Mouse (Mus musculus) lung, postnatal 10 days (tissue): Measurements from ENCODE around the gene Mtfp1.
"Not testable (repeated sequence)": the region's sequence is repeated elsewhere in the genome, so short reads cannot be mapped to it uniquely, and the experiment has no call there.

Source experiments
- DNase-seq: peaks from one replicate; pipeline ENCODE4 v3.0.0; 2021

Gene Mtfp1

GRCm38 (mm10) chr11:4114541-4114940 lies 19.3 kb upstream of the Mtfp1 start:
- DNase-seq, result not testable (repeated sequence)

- DNase-seq, result no peak
These were observed 18.7 kb upstream of the Mtfp1 start for GRCm38 (mm10) chr11:4113970-4114369.

- DNase-seq, result no peak
These were observed 18.3 kb upstream of the Mtfp1 start for GRCm38 (mm10) chr11:4113496-4113895.

DNA sequence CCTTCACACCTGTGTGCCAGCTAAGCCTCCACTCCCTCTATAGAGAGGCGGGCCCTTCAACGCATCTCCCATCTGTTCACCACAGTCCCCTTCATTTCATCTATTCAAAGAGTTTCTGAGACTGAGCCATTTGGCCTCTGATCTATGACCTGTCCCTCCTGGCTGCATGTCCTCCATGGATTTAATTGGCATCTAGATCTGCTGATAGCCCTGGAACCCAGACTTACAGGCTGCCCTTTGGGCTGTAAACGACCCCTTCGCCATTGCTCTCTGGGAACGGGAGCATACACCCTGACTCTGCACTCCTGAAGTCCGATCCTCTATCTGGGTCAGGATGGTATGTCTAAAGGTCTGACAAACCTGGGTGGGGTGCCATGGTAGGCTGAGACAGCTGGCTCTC lies 17.6 kb upstream of the Mtfp1 start:
- no peak for DNase-seq

DNA sequence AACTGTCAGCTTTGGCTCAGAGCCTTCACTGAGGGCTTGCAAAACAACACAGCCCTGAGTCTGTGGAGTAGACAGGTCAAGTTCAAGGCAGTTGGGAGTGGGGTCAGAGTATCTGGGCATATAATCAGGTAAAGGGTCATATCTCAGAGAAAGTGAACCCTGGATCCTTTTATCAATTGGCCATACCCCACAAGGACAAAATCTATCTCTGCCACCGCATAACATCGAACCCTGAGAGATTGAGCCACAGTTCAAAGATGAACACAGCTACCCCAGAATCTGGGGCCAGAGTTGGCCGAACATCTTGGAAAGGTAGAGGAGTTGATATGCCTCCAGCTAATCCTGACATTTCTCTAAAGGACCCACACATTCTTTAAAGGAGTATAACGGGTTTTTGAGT lies 16.8 kb upstream of the Mtfp1 start:
- no peak for DNase-seq

DNA sequence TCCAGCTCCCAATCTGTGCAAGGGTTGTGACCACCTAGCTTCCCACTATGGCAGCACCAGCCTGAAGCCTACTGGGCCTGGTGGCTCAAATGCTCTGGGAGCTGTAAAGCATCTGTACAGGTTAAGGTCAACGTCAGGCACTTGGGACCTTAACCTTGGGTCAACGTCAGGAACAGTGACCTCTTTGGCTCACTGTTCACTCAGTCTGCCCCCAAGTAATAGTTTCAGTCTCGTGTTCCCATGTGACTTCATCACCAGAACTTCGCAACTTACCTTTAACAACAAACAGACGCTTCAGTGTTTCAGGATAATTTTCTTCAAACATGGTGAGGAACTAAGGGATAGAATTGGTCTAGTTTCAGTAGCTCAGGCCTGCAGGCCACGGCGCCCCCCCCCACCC lies 13.4 kb upstream of the Mtfp1 start:
- DNase-seq, result no peak

- not testable (repeated sequence) for DNase-seq
These were observed 12.7 kb upstream of the Mtfp1 start for GRCm38 (mm10) chr11:4107901-4108300.

GRCm38 (mm10) chr11:4105444-4105843 lies 10.2 kb upstream of the Mtfp1 start:
- DNase-seq, result no peak

DNA sequence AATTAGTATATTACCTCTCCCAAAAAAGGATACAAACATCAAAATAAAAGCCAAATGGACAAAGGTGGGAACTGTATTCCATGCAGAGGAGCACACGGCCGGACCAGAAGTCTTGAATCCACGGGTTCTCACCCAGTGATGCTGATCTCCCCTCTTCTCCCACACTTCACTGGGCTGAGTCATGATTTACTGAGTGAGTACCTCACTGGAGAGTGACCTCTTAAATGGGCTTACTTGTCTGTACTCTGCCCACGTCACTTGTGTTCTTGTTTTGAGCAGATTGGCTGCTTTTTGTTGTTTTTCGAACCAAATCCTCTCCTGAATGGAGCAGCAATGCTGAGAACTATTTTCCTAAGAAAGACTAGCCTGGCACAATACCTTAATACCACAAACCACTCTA lies 9.7 kb upstream of the Mtfp1 start:
- DNase-seq, result no peak

DNA sequence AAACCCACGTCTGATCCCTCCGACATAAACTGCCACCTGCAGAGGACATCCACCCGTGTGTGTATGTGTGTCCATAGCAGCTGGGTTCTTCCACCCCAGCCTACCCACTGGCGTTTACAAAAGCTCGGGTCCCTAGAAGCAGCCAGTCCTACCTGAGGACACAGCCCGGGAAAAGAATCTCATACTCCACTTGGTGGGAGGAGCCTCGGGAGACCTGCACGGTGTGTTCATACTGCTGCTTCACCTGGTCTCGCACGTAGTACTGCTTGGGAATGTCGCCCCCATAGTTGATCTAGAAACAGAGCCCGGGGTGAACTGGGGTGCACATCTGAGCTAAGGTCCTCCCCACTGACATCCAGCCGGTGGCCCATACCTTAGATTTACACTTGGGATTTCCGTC lies 8.3 kb upstream of the Mtfp1 start:
- DNase-seq, result no peak

DNA sequence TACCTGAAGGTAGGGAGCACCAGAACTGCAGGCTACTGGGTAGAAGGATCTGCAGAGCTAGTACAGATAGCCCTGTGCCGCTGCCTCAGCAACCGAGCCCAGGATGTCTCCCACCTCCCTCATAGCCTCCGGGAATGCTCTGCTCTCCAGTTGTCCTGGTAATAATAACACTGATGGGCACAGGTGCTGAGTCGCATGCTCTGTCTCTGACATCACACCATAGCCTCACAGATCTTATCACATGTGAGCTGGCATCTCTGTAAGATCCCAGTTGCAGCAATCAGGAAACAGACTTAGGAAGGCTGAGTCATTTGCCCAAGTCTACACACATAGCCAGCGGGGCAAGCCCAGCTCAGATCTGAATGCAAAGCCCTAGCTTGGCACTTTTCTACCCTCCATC lies 6.6 kb upstream of the Mtfp1 start:
- no peak for DNase-seq

GRCm38 (mm10) chr11:4099447-4099846 lies 4.2 kb upstream of the Mtfp1 start:
- no peak for DNase-seq

DNA sequence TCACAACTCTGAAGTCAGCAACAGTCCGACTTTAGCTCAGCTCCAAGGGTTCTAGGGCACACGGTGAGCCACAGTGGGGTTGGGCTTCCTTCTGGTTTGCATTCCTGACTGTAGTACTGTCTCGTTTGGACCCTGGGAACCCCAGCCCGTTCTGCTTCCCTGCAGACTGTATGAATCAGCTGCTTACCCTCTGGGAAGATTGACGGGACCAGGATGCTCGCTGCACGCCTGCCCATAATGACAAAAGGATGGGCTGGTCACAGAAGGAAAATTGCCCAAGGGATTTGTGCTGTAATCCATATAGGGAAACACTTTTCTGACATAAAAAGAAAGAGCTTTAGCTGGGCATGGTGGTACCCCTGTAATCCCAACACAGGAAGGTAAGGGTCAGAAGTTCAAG lies 3.6 kb upstream of the Mtfp1 start:
- DNase-seq, result no peak

DNA sequence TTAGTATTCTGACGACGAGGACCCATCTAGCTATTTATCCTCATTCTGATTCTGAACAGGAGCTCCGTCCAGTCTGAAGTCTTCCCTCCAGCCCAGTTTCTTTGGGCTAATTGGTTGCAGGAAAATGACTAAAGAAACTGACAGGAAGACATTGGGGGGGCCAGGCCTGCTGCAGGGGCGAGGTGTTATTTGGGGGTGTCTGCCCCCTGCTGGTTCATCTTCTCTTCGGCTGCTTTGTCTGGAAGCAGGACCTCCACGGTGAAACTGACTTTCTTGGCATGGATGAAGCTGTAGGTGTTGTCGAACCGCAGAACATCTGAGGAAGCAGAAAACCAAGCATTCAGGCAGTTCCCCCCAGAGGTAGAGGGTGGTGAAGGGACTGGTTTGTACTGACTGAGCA lies 2.9 kb upstream of the Mtfp1 start:
- no peak for DNase-seq

DNA sequence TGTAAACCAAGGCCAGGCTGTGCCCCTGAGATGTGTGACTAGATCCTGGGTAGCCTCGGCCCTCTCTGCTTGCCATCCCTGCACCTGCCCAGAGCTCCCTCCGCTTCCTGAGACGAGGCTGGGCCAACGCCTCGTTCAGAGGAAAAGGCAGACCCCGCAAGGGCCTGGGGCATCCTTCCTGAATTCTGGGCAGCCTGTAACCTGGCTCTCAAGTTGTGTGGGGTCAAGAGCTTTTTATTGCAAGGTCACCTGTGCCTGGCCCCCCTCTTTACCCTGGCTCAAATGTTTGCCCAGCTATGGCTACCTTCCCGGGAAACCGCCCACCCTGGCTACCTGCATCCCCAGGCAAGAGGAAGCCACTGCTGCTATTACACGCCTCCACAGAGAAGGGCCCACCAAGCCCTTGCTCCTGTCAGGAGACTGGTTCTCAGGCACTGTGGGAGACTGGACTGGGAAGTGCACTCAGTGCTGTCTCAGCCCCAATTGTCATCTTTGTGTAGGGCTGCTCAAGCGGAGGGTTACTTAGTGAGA lies 1.9 kb upstream of the Mtfp1 start:
- DNase-seq, result no peak

DNA sequence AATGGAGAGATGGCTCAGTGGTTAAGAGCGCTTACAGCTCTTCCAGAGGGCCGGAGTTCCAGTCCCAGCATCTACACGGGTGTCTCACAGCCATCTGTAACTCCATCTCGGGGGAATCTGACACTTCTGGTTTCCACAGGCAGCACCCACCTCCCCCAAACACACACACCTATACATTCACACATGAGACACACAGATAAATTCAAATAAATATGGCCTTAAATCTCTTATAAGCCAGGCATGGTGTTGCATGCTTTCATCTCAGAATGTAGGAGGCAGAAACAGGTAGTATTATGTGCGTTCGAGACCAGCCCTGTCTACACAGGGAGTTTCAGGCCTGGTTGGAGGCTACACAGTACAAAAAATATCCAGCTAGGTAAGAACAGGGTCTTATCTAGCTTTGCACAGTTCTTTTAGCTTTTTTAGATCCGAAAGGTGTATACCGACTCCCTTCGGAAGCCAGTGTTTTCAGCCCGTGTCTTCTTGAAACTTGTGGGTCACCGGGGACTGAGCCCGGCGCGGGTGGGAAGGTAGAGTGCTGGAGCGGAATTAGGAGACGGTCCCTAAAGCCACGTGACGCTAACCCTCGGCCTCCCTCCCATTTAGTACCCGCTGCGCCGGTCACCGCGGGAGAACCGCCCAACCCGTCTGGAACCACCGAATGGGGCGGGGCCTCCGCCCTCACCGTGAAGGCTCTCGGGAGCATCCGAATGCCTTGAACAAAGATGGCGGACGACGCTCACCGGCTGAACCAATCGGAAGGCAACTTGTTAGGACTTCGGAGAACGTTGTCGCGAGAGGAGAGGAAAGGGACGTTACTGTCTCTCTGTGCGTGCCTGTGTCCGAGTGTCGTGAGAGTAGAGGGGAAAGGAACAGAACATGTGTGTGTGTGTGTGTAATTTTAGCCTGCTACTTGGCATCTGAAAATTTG lies 1.1 kb upstream of the Mtfp1 start:
- peak; percentile 99 for DNase-seq

DNA sequence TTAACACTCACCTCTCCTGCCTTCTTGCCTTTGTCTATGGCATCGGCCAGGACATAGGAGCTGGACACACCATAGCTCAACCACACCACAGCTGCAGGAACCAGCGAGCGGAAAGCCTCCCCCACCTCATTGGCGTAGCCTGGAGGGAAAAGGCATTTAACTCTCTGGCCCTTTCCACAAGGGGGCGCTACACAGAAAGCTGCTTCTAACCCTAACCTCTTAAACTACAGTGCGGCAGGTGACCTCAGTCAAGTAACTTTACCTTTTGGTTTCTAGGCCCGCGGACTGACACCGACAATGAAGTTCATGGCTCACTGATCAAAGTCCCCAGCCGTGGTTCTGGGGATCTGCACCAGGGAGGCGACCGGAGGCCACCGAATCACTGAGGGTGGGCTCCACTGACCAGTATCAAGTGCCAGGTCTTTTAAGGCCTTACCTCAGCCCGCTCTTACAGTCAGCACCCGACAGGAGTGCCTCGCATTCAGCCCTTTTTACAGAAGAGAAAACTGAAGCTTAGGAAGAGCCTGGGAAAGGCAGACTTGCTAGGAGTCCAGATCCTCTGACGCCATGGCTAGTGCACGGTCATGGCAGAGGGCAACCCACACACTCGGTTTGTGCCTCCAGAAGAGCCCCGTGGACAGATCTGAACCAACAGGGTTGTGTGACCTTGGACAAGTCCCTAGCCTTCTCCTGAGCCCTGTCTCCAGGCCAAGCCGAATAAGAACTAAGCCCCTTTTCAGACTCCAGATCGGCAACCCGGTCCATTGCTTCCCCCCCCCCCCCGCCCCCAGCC lies 671 bp downstream of the Mtfp1 start:
- DNase-seq, result peak; percentile 81

GRCm38 (mm10) chr11:4093459-4094377 lies 1.5 kb downstream of the Mtfp1 start:
- no peak for DNase-seq

DNA sequence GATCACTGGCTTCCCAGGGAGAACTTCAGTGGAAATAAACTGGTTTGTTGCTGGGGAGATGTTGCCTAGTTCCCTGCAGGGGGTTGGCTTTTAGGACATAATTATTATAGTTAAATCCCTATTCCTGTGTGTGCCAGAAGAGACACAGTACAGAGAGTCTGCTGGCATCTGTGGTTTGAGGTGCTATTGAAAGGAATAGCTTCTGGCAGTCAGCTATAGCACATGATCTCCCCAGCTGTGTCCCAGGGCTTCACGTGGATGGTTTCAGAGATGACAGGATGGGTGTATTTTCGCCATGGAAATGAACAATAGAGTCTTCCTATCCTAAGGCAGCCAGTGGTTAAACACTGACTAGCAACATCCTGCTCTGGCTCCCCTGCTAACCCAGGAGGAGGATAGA lies 8.0 kb downstream of the Mtfp1 start:
- DNase-seq, result no peak

DNA sequence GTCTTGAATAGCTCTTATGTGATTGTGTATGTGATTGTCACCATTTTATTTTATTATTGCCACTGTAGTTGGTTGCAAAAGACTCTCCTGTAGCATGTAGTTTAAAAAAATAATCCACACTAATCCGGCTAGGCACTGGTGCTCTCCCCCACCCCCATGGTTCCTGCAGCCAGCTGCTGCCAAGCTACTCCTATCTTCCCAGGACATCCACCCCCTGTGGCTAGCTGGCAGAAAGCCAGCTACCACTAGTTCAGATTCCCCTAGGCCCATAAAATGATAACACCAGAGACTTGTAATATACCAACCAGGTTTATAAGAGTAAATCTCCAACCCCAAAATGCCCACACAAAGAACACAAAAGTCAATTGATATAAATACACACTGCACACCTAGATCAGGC lies 9.0 kb downstream of the Mtfp1 start:
- no peak for DNase-seq

DNA sequence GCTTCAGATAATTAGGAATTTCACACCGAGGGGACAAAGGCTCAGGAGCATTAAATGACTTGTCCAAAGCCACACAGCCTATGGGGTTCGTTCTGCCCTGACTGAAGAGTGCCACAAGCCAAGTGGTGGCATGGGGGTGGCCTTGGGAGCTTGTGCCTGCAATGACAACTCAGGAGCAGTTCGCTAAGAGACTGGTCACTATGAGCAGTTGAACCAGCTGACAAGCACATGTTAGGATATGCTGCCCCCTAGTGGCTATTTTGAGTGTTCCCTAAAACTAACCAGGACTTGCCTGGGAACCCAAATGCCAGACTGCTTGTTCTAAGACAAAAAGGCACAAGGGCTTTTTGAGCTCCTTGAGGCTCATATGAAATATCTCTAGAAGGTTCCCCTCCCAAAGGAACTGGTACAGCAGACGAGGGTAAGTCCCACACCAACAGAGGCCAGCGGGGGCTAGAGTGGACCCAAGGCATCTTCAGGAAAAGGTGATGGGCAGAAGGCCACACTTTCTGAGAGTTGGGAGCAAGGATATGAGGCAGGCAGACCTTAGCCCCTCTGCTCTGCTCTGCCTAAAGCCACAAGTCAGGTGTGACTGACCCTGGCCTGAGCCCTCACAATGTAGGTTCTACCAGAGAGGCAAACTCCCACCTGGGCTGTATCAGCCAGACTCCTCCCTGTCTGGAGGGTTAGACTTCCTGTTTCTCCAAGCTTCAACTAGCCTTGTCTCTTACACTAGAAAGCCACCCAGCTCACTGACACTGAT lies 11.7 kb downstream of the Mtfp1 start:
- peak; percentile 80 for DNase-seq

DNA sequence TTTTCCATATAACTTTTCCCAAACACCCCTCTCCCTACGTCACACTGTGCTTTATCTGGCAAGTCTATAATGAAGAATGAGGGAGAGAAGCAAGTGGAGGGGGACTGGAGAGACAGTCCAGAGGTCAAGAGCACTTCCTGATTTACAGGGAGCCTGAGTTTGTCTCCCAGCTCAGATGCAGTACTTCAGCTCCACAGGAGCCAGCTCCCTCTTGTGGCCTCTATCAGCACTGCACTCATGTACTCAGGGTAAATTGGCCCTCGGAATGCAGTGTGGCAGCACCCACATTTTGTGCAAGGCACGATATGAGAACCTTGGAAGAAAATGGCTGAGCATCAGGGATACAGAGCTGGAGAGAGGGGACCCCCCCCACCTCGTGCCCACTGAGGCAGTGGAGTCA lies 15.0 kb downstream of the Mtfp1 start:
- DNase-seq, result peak; percentile 75
